Mouse (Mus musculus) urinary bladder, postnatal 4 days (tissue): ENCODE measurements at regions not wholly inside any gene's neighbourhood (a gene's known extent, or its start where the extent isn't known, plus 50 kb on each side); places are given as distances from the start of the nearest gene placed in this dataset.
A peak's percentile ranks its signal among the peaks of the same experiment; 100 is the strongest.
"Not testable (repeated sequence)": the region's sequence is repeated elsewhere in the genome, so short reads cannot be mapped to it uniquely, and the experiment has no call there.

Experiments used
- DNase-seq, 2 experiments: peaks; one replicate each; pipeline ENCODE4 v3.0.0; 2021 to 2022; ENCODE audit warnings: low spot score in 2 of 2

- peak in 1 of 2 experiments; percentile 36 for DNase-seq
Measured at GRCm38 (mm10) chr17:13432256-13432655, 77.9 kb downstream of the Tcp10c start.

GRCm38 (mm10) chr17:13434146-13434545 lies 79.8 kb downstream of the Tcp10c start:
- not testable (repeated sequence) for DNase-seq

- not testable (repeated sequence) for DNase-seq
Measured at GRCm38 (mm10) chr17:13438790-13439189, 84.4 kb downstream of the Tcp10c start.

DNA sequence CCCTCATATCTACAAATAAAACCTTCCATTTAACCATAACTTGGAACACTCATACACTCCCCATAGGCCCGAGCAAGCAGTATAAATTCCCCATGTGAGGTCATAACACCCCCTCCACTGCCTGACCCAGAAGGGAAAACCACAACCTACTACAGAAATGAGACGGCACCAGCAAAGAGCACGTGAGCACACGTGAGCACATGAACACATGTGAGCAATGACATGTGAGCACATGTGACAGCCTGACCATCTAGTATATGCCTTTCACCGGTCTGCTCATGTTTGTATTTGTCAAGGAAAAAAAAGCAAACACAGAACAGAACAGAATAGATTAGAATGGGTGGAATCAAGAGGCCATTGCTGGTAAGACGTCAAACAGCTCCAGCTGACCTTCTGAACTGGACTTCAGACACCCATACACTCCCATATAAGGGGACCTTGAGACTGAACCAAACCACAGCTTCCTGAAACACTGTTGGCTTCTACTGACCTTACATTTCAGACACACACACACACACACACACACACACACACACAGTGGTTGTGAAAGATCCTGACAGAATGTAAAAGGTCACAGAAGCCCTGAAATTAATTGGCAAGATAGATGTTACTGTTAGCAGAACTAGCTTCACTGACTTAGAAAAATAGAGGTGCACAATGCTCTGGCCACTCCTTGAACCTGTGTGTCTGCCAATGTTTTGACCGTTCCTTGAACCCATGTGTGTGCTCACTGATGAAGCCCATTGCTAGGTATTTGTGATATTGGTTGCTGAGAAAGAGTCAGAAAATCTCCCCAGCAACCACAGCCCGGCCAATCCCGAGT lies 86.5 kb downstream of the Tcp10c start:
- not testable (repeated sequence) for DNase-seq

DNA sequence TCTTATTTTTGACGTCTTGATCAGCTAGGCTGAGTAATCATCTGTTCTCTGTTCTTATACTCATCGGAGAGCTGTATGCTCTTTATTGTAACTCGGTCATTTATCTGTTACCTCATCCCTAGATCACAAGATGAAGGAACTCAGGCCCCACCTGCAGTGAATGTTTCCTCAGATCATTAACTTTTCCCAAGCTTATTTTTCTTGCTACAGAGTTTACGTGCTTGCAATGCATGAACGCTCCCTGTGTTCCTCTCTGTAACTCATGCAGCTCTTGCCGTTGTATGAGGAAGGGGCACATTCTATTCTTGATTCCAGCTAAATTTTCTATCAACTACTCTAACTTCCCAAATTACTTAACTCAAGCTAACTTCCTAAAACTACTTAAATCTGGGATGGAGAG lies 87.9 kb downstream of the Tcp10c start:
- DNase-seq = not testable (repeated sequence)

DNA sequence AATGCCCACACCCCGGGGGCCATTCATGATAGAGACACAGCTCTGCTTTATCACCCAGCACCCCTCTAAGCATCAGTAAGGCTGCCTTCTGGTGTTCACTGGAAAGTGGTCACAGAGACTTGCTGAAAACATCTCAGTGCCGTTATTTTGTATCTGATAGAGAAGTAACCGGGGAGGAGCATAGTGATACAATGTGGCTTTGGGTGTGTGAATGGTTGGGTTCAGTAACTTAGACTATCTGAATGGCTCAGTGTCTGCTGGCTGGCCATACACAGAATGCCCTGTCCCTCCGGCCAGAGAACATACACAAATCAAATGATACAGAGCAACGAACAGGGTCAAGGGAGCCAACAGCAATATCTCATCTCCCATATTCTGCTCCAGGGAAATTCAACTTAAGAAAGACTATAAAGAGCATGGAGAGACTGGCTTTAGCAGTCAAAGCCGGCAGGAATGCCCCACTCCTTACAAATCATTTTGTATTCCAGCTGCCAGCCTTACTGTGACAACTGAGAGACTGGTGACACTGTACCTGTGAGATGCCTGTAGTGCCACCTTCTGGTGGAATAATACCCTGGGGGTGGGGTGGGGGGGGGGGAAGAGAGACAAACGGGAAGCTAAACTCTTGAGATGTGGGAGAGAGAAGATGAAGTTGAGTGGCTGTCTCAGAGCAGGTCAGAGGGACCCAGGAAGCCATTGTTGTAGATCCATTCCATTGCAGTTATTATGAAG lies 102.7 kb downstream of the Tcp10c start:
- DNase-seq = not testable (repeated sequence)

DNA sequence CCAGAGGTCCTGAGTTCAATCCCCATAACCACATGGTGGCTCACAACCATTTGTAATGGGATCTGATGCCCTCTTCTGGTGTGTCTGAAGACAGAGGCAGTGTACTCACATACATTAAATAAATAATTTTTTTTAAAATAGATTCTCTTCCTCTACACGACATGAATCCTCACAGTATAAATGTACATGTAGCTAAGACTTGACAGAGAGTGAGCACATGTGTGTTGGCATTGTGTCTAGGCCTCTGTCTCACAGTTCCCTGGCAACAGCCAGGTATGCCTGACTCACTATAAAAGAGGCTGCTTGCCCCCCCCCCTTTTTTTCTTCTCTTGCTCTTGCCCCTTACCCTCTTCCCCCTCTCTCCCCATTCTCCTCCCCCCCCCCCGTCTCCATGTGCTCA lies 103.6 kb downstream of the Tcp10c start:
- not testable (repeated sequence) for DNase-seq

DNA sequence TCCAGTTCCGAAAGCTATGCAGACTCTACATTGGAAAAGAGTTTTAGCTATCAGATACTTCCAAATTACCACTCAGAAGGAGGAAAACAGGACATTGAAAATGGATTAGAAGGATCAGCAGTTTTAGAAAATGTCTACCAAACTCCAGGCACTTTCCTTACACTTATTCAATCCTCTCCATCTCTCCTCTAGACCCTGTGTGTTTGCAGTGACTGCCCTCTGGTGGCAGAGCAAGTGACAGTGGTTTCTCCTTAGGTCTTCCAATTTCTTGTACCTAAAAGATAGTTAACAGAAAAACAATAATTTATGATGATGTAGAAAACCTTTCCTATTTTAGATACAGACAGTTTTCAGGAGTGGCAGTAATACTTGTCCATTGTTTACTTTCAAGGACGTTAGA lies 104.4 kb downstream of the Tcp10c start:
- not testable (repeated sequence) for DNase-seq

GRCm38 (mm10) chr17:13462663-13463062 lies 108.3 kb downstream of the Tcp10c start:
- not testable (repeated sequence) for DNase-seq

DNA sequence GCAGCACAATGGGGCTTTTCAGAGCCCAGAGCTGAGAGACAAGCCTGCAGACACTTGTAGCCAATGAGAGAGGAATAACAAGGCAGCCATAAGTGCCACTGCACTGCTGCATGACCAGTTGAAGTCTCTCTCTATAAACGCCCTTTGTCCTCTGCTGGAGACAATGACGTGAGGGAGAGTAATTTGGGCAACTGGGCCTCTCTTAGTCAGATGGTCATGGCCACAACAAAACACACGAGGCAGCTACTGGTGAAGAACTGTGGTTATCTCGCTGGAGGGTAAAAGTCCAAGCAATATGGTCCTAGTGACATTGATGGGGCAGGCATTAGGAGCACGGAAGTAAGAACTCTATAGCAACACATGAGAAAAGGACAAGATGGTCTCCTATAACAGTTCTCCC lies 111.5 kb downstream of the Tcp10c start:
- not testable (repeated sequence) for DNase-seq

DNA sequence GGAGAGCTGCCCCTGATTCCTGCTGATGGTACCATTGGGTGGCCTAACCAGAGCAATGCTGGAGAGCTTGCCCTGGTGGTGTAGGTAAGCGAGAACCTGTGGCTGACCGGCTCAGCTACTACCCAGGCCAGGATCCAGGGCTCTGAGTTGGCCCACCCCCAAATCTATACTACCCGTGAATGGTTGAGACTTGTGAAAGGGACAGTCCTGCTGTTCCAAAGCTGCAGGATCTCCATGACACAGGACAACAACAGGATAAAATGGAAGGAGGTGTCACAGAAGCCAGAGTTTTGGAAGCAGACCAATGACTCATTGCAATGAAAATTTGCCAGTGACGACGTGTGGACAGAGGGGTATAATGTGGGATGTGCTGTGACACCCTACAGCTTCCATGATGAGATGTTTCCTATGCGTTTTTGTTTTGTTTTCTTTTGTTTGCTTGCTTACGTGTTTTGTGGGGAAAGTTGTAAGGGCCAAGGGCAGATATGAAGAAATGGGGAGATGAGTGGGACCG lies 115.6 kb downstream of the Tcp10c start:
- not testable (repeated sequence) for DNase-seq

- peak in 1 of 2 experiments; percentile 34 for DNase-seq
Measured at GRCm38 (mm10) chr17:13472460-13473062, 118.2 kb downstream of the Tcp10c start.

- no peak for DNase-seq
Measured at GRCm38 (mm10) chr17:13474310-13475094, 120.1 kb downstream of the Tcp10c start.

DNA sequence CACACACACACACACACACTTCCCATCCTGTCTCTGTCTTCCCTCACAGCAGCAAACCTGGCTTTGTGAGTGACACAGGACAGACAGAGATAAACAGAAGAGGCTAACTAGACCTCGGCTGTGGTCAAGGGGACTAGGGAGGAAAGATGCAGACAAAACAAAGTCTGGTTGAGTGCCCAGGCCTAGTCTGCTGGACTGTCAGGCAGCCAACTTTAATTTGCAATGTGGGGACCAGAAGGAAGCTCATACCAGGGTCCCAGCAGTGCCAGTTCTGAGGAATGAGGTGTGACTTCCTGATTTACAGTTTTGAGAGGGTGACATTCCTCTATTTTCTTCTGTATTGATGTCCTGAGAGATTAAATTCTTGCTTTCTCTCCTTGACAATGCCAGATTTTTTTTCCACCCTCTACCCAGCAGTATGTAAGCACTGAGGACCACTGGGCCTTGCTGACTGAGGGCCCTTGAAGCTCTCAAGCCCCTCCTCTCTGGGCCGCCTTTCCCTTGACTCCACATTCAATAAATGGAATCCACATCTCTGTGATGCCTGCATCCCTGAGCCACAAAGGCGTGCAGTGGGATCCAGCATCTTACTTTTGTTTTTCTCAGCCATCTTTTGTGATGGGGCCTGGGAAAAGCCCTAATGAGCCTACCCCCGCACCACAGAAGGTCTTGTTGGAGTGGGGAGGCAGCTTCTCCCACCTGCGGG lies 124.6 kb downstream of the Tcp10c start:
- DNase-seq = no peak

GRCm38 (mm10) chr17:13479572-13480063 lies 125.2 kb downstream of the Tcp10c start:
- DNase-seq = no peak

DNA sequence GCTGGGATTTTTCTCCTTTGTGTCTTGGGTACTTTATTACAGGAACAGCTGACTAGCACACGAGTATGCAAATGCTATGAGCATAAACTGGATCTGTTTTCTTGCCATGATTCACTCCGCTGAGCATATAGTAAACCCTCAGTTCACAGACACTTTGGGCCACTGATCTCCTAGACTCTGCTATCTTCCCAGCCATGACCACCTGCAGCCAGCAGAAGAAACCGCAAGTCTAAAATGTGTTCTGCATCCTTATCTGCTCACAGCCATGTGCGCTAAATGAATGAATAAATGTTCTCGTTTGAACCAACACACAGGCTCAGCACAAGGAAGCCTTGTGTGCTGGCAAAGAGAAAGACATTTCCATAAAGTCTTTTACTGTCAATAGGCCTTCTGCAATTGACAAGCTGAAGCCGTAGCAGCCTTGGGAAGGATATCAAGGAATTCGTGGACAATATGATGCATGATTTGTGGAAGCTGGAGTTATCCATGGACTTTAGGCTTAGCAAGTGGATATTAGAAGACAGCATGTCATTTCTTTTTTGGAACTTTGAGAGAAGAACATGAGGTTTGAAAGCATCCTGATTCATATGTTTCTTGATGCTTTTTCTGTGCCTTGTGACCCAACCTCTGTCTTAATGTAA lies 127.2 kb downstream of the Tcp10c start:
- no peak for DNase-seq

- DNase-seq = no peak
Measured at GRCm38 (mm10) chr17:13482136-13482535, 127.8 kb downstream of the Tcp10c start.

GRCm38 (mm10) chr17:13487291-13488215 lies 133.2 kb downstream of the Tcp10c start:
- DNase-seq = no peak
